Mouse (Mus musculus) cerebellum, adult 2 months (tissue): ENCODE results near the gene Tdrd6.

Experiments used
- CTCF ChIP-seq: fragments of 200-500 bp; IDR thresholded peaks from 2 replicates; pipeline ENCODE4 v1.5.1; 2011; ENCODE audit warnings: low read depth, mild to moderate bottlenecking, control low read depth, low read length, moderate library complexity, borderline replicate concordance; ENCODE audit not compliant: insufficient read depth
- POLR2A ChIP-seq: fragments of 200-500 bp; IDR thresholded peaks from 2 replicates; pipeline ENCODE4 v1.6.1; 2011; ENCODE audit warnings: low read length, control low read depth, borderline replicate concordance; ENCODE audit not compliant: insufficient read depth

GRCm38 (mm10) chr17:43644375-43644774, 14.3 kb upstream of the Tdrd6 start:
- TF ChIP-seq CTCF (no peak), POLR2A (no peak)
